Mouse (Mus musculus) liver, postnatal 0 days (tissue): Measurements from ENCODE around the gene Arl3. TPM values are rescaled to one million over a fixed set of nuclear protein-coding genes. Genes with fewer than 3 reads are reported as not detected.

Experiments
- ATAC-seq: fragments of 200-750 bp; cut with Nextera tagmentation; 2 replicates; pipeline ENCODE4 v1.8.0; 2017; ENCODE audit warnings: mild to moderate bottlenecking, moderate library complexity
- DNase-seq: peaks from one replicate; pipeline ENCODE4 v3.0.0-alpha.2; 2016
- H3K27ac ChIP-seq: fragments of 300-500 bp; sonication (generic); 2 replicates; pipeline ENCODE4 v1.5.1; 2014; ENCODE audit warnings: antibody characterized with exemption, moderate library complexity, mild to moderate bottlenecking, low read depth
- H3K27me3 ChIP-seq: fragments of 300-500 bp; sonication (generic); 2 replicates; pipeline ENCODE4 v1.6.1; 2014; ENCODE audit warnings: low read length, control low read depth, mixed read lengths; ENCODE audit not compliant: insufficient read depth
- H3K36me3 ChIP-seq: fragments of 300-500 bp; sonication (generic); replicated peaks from 2 replicates; pipeline ENCODE4 v1.6.1; 2014; ENCODE audit warnings: mild to moderate bottlenecking, control low read depth, low read length, moderate library complexity, mixed read lengths; ENCODE audit not compliant: insufficient read depth
- H3K4me1 ChIP-seq: fragments of 300-500 bp; sonication (generic); 2 replicates; pipeline ENCODE4 v1.6.1; 2014; ENCODE audit warnings: antibody characterized with exemption, mild to moderate bottlenecking, control low read depth; ENCODE audit not compliant: insufficient read depth
- H3K4me2 ChIP-seq: fragments of 300-500 bp; sonication (generic); 2 replicates; pipeline ENCODE4 v1.6.1; 2014; ENCODE audit warnings: low read depth, mild to moderate bottlenecking, low read length, moderate library complexity, mixed read lengths
- H3K4me3 ChIP-seq: fragments of 300-500 bp; sonication (generic); 2 replicates; pipeline ENCODE4 v1.5.1; 2014; ENCODE audit warnings: low read depth, low read length
- H3K9ac ChIP-seq: fragments of 300-500 bp; sonication (generic); replicated peaks from 2 replicates; pipeline ENCODE4 v1.6.1; 2014; ENCODE audit warnings: mild to moderate bottlenecking, moderate library complexity
- H3K9me3 ChIP-seq: fragments of 300-500 bp; sonication (generic); 2 replicates; pipeline ENCODE4 v1.6.1; 2016; ENCODE audit warnings: mild to moderate bottlenecking, control low read depth, low read length, mixed read lengths
- CTCF ChIP-seq: sonication (generic); IDR thresholded peaks from 2 replicates; pipeline ENCODE4 v1.5.1; 2016; ENCODE audit warnings: antibody characterized with exemption, low read depth
- EP300 ChIP-seq: IDR thresholded peaks from 2 replicates; pipeline ENCODE4 v1.6.1; 2016; ENCODE audit warnings: antibody characterized with exemption, low read depth, mild to moderate bottlenecking
- whole genome bisulfite sequencing: fragments of 180-500 bp; shearing (Covaris S2); extraction: QIAGEN DNeasy Blood & Tissue Kit; methylation state at CpG from one replicate; pipeline ENCODE4 v1.1.7; 2014; ENCODE audit not compliant: insufficient replicate concordance; 5-methylcytosine and 5-hydroxymethylcytosine counted together
- polyA plus RNA-seq: library from polyadenylated mRNA; unstranded; fragments of >200 nt; fragmentation: Nextera tagmentation; extraction: Ambion mirVana; gene quantifications from 2 replicates; pipeline ENCODE4 v1.2.1, GENCODE M21; 2015

Arl3 gene
- polyA plus RNA-seq, 1 experiment from 2014 or later, result 17.0 TPM

DNA sequence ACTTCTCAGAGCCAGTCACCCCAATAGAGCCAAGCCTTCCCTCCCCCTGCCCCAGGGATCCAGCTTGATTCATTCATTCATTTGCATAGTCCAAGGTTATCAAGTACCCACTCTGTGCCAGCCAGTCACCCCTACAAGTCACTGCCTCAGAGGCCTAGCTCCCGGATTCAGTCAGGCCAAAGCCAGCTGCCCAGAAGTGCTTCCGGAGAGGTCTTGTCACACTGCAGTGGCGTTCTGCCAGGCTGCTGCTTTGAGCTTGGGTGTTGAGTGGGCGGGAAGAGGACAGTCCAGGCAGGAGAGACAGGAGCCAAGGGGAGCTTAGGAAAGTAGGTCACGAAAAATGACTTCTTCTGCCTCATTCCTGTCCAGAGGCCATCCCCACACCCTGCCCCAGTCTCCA lies 88.5 kb downstream of the Arl3 start:
- peak; percentile 62 for ATAC-seq
- peak overlapping the region; percentile 48 for H3K4me2 ChIP-seq
- H3K9ac ChIP-seq, result peak overlapping the region; percentile 33
- H3K9me3 ChIP-seq, result no peaks in the 10 kb centered on the region
- 0 out of 2 replicates have a peak, but pooled peaks cover 2% of the 10 kb centered on the region for H3K36me3 ChIP-seq
- H3K4me3 ChIP-seq, result no peak overlapping the region
- H3K27me3 ChIP-seq, result no peaks in the 10 kb centered on the region
- no peak for TF ChIP-seq CTCF
- peak overlapping the region; percentile 82 for H3K27ac ChIP-seq
- 48% methylated on average over 5 of the region's 5 CpGs for WGBS
- DNase-seq, result peak; percentile 78
- peaks cover 47% of the 10 kb centered on the region for H3K4me1 ChIP-seq

DNA sequence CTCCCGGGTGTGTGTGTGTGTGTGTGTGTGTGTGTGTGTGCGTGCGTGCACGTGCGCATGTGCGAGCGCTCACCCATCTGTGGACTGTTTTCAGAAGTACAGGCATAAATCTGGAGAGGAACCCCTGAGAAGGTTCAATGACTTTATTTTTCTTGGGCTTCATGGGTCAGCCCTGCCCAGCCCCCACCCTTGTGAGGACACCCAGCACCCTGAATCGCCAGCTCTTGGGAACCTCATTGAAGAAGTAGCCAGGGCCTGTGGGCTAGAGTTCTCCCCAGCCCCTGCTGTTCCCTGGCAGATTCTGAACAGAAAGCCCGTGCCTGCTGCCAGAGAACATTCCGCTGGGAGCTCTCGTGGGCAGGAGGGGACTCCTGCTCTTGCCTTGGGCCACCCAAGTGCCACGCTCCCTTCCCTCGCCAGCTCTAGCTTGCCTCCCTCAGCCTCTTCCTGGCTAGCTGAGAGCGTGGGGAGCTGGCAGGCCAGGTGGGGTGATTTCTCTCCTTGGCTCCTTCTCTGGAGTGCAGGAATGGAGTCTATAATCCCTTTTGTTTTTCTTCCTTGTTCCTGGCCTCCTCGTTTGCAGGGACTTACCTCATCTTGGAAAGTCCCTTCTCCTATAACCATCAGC lies 89.2 kb downstream of the Arl3 start:
- WGBS, result 79% methylated on average over 15 of the region's 15 CpGs
- no peak overlapping the region for H3K4me3 ChIP-seq
- H3K9ac ChIP-seq, result peak overlapping the region; percentile 33
- ATAC-seq (0 out of 2 replicates have a peak, but pooled peaks have one; percentile 16), DNase-seq (peak; percentile 23)
- H3K27ac ChIP-seq, result peak overlapping the region; percentile 82
- peaks cover 53% of the 10 kb centered on the region for H3K4me1 ChIP-seq
- H3K9me3 ChIP-seq, result no peaks in the 10 kb centered on the region
- peak overlapping the region; percentile 48 for H3K4me2 ChIP-seq
- 0 out of 2 replicates have a peak, but pooled peaks cover 2% of the 10 kb centered on the region for H3K36me3 ChIP-seq
- TF ChIP-seq EP300 (no peak), CTCF (no peak)
- H3K27me3 ChIP-seq, result no peaks in the 10 kb centered on the region

DNA sequence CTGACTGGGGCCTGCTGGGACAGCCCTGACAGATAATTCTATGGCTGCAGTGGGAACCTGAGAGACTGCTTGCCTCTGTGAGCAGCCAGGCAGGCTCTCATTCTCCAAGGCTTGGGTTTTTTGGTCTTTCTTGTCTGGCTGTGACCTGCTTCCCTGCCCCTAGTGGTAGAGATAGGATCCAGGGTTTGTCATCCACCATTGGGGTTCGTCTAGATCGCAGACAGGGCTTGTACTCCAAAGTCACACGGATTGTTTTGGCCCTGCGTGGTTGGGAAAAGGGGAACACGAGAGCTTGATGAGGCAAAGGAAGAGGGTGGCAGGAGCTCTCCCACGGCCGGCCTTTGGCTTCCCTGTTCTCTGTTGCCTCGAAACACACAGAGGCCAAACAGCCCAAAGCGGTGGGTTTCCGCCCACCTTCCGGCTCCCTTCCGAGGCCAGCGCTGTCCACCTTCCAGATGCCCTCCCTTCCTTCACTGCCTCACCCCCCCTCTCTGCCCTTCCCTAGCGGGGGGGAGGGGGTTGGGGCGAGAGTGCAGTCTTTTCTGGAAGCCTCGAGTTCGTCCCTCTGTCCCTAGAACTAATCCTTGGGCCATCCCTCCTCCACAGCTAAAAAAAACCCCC lies 90.0 kb downstream of the Arl3 start:
- no peaks in the 10 kb centered on the region for H3K27me3 ChIP-seq
- 0 out of 2 replicates have a peak, but pooled peaks cover 2% of the 10 kb centered on the region for H3K36me3 ChIP-seq
- H3K4me3 ChIP-seq, result no peak overlapping the region
- 34% methylated on average over 17 of the region's 17 CpGs for WGBS
- H3K9ac ChIP-seq, result no peak overlapping the region
- H3K27ac ChIP-seq, result 0 out of 2 replicates have a peak overlapping the region, but pooled peaks have one; percentile 1
- no peak overlapping the region for H3K4me2 ChIP-seq
- TF ChIP-seq EP300 (no peak), CTCF (peak; percentile 58)
- ATAC-seq (peak; percentile 7; the same call in 1 of the 2 replicates), DNase-seq (peak; percentile 37)
- H3K4me1 ChIP-seq, result peaks cover 58% of the 10 kb centered on the region
- H3K9me3 ChIP-seq, result no peaks in the 10 kb centered on the region

DNA sequence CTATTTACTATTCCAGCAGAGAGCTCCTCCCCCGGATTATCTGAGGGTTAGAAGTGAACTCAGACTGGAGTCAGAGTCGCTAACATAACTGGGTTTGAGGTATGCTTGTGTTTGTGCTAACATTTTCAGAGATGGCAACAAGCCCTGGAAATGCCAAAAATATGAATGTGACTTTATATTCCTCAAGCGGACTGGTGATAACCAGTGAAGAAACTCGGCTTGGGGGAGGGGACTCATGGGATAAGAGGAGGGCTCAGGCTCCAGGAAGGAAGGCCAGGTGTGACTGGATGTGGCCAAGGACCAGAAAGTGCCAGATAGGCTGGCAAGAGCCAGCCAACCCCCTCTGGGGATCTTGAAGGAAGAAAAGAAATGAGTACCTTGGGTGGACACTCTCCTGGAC lies 91.2 kb downstream of the Arl3 start:
- ATAC-seq, result no peak
- Histone ChIP-seq H3K27ac (no peak overlapping the region), H3K9ac (no peak overlapping the region), H3K4me2 (no peak overlapping the region), H3K9me3 (no peaks in the 10 kb centered on the region), H3K4me3 (no peak overlapping the region), H3K36me3 (peaks cover 6% of the 10 kb centered on the region; the same call in 1 of the 2 replicates), H3K27me3 (no peaks in the 10 kb centered on the region), H3K4me1 (peaks cover 58% of the 10 kb centered on the region)
- DNase-seq, result no peak
- TF ChIP-seq EP300 (no peak), CTCF (no peak)
- 44% methylated on average over 4 of the region's 4 CpGs for WGBS

DNA sequence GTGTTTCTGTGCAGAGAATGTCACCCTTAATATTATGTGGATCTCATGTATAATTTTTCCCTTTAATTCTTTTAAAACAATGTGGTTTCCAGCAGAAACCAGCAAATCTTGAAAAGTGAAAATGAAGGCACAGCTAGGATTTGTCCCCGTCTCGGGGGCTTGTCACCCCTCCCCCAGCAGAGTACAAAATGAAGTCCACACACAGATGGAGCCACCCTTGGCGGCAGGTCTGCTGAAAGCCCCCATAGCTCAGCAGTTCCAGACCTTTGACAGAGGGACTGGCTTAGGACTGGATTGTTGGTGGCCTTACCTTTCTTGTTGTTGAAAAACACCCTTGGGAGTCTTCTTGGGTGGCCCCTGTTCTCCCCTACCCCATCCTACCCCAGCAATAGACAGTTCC lies 91.6 kb downstream of the Arl3 start:
- ATAC-seq (no peak), DNase-seq (no peak)
- H3K4me1 ChIP-seq, result peaks cover 58% of the 10 kb centered on the region
- no peaks in the 10 kb centered on the region for H3K9me3 ChIP-seq
- 52% methylated on average over 3 of the region's 3 CpGs for WGBS
- TF ChIP-seq CTCF (no peak), EP300 (no peak)
- H3K4me2 ChIP-seq, result no peak overlapping the region
- H3K4me3 ChIP-seq, result no peak overlapping the region
- peaks cover 6% of the 10 kb centered on the region; the same call in 1 of the 2 replicates for H3K36me3 ChIP-seq
- no peaks in the 10 kb centered on the region for H3K27me3 ChIP-seq
- no peak overlapping the region for H3K27ac ChIP-seq
- no peak overlapping the region for H3K9ac ChIP-seq

Other genes with a start within 250 kb of the Arl3 start
- gene Psd, start 246.0 kb downstream of the Arl3 start, polyA plus RNA-seq, result 1.9 and 2.0 TPM in 2 replicates
- 8.6 and 8.8 TPM in 2 replicates for gene Fbxl15, start 245.0 kb downstream of the Arl3 start, polyA plus RNA-seq
- gene Cuedc2, start 234.5 kb downstream of the Arl3 start, polyA plus RNA-seq, result 52.4 and 53.8 TPM in 2 replicates
- 3.4 and 3.9 TPM in 2 replicates for gene Mfsd13a, start 232.1 kb downstream of the Arl3 start, polyA plus RNA-seq
- gene 2310034G01Rik, start 222.9 kb downstream of the Arl3 start, polyA plus RNA-seq, result 0.75 and 1.0 TPM in 2 replicates
- gene Actr1a, start 177.4 kb downstream of the Arl3 start, polyA plus RNA-seq, result 31.8 and 35.4 TPM in 2 replicates
- 3.7 and 3.8 TPM in 2 replicates for gene Sufu, start 176.3 kb downstream of the Arl3 start, polyA plus RNA-seq
- 7.9 and 9.8 TPM in 2 replicates for gene Trim8, start 71.5 kb downstream of the Arl3 start, polyA plus RNA-seq
- gene Sfxn2, start 167 bp upstream of the Arl3 start, polyA plus RNA-seq, result 63.0 and 63.4 TPM in 2 replicates
- gene Wbp1l, start 25.9 kb upstream of the Arl3 start, polyA plus RNA-seq, result 40.4 and 48.8 TPM in 2 replicates
- gene Cyp17a1, start 100.0 kb upstream of the Arl3 start, polyA plus RNA-seq, result 3.3 and 5.8 TPM in 2 replicates
- 6.6 and 7.1 TPM in 2 replicates for gene Borcs7, start 116.7 kb upstream of the Arl3 start, polyA plus RNA-seq
- 28.4 and 30.1 TPM in 2 replicates for gene As3mt, start 134.3 kb upstream of the Arl3 start, polyA plus RNA-seq
- 1.6 and 2.0 TPM in 2 replicates for gene Cnnm2, start 188.4 kb upstream of the Arl3 start, polyA plus RNA-seq